Mouse (Mus musculus) CD4-positive, CD25-positive, alpha-beta regulatory T cell, adult 2 months (primary cell): ENCODE data around the gene Ccnl2.
A peak's percentile ranks its signal among the peaks of the same experiment; 100 is the strongest.

Experiments used
- DNase-seq: peaks from one replicate; pipeline ENCODE4 v3.0.0-alpha.2; 2012; ENCODE audit warnings: low read depth, low spot score

Ccnl2 gene

GRCm38 (mm10) chr4:155790021-155790489, 22.2 kb upstream of the Ccnl2 start, which contains the start of gene Ankrd65:
Ankrd65 (plus strand) TSS chr4:155790439.
- DNase-seq, result no peak

GRCm38 (mm10) chr4:155790650-155791161, 21.6 kb upstream of the Ccnl2 start:
- no peak for DNase-seq

- DNase-seq, result no peak
Observed at GRCm38 (mm10) chr4:155791240-155791933, 20.9 kb upstream of the Ccnl2 start.

- DNase-seq, result no peak
Observed at GRCm38 (mm10) chr4:155793730-155794129, 18.6 kb upstream of the Ccnl2 start.

GRCm38 (mm10) chr4:155802075-155802474, 10.2 kb upstream of the Ccnl2 start:
- no peak for DNase-seq

- DNase-seq, result peak; percentile 64
Observed at GRCm38 (mm10) chr4:155802741-155803339, 9.4 kb upstream of the Ccnl2 start, which contains the start of gene Mrpl20. Mrpl20 (plus strand) TSS chr4:155802878.

GRCm38 (mm10) chr4:155803340-155804041, 8.8 kb upstream of the Ccnl2 start:
- peak; percentile 97 for DNase-seq

- no peak for DNase-seq
Observed at GRCm38 (mm10) chr4:155807841-155808240, 4.4 kb upstream of the Ccnl2 start.

- DNase-seq, result peak; percentile 49
Observed at GRCm38 (mm10) chr4:155812665-155813181, 434 bp downstream of the Ccnl2 start.

- DNase-seq, result no peak
Observed at GRCm38 (mm10) chr4:155817533-155817932, 5.2 kb downstream of the Ccnl2 start.

- peak; percentile 67 for DNase-seq
Observed at GRCm38 (mm10) chr4:155821025-155821424, 8.7 kb downstream of the Ccnl2 start.

GRCm38 (mm10) chr4:155823443-155823842, 11.2 kb downstream of the Ccnl2 start:
- DNase-seq, result no peak

GRCm38 (mm10) chr4:155829866-155830265, 17.6 kb downstream of the Ccnl2 start:
- DNase-seq, result no peak

GRCm38 (mm10) chr4:155830596-155830995, 18.3 kb downstream of the Ccnl2 start:
- no peak for DNase-seq

- DNase-seq, result peak; percentile 92
Observed at GRCm38 (mm10) chr4:155831205-155831766, 19.0 kb downstream of the Ccnl2 start, which contains the start of gene Aurkaip1. Aurkaip1 (plus strand) TSS chr4:155831272.

- DNase-seq, result no peak
Observed at GRCm38 (mm10) chr4:155831831-155832230, 19.5 kb downstream of the Ccnl2 start.

GRCm38 (mm10) chr4:155832321-155832720, 20.0 kb downstream of the Ccnl2 start:
- no peak for DNase-seq

GRCm38 (mm10) chr4:155833234-155833633, 20.9 kb downstream of the Ccnl2 start:
- no peak for DNase-seq

- peak; percentile 83 for DNase-seq
Observed at GRCm38 (mm10) chr4:155833836-155834235, 21.5 kb downstream of the Ccnl2 start.

GRCm38 (mm10) chr4:155837404-155838010, 25.2 kb downstream of the Ccnl2 start:
- DNase-seq, result no peak
